Mouse (Mus musculus): Measurements from ENCODE around the gene Gm42517.

DNA sequence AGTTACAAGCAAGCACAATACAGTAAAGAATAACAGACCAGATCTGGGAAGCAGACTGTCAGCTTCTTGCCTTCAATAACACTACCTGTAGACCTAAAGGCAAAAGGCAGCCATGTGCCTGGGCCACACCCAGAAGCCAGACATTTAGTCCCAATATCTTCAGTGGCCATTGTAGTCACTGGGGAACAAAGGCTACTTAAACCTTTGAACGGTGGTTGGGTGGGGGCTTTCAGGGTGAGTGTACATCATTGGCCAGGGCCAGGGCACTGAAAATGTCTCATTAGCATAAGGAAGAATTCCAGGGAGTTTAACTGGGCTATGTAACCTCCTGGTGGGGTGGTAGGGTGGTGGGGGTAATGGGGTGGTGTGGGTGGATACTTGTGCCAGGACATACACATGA, 36.7 kb downstream of the Gm42517 start:
- TF ChIP-seq CTCF (IDR thresholded peaks at IDR 0.05; ENCODE audit: extremely low read depth, insufficient read depth, insufficient read length, insufficient replicate concordance), result no peak
- no peak for TF ChIP-seq POLR2A (IDR thresholded peaks at IDR 0.05; ENCODE audit: low read depth, low read length)

All from spleen, adult 2 months (tissue).